Mouse (Mus musculus) monocyte, adult 2 months (primary cell): ENCODE data around the gene Hmcn2.

Experiments
- DNase-seq, 2 experiments: peaks; one replicate each; pipeline ENCODE4 v3.0.0; 2022; ENCODE audit warnings: low spot score in 2 of 2, low read depth in 1 of 2

Hmcn2 gene

GRCm38 (mm10) chr2:31304801-31305665 is 9.2 kb upstream of the Hmcn2 start:
- DNase-seq, result no peak

- no peak for DNase-seq
Measured at GRCm38 (mm10) chr2:31305684-31306083, 8.5 kb upstream of the Hmcn2 start.

GRCm38 (mm10) chr2:31308257-31308656 is 6.0 kb upstream of the Hmcn2 start:
- DNase-seq, result no peak

DNA sequence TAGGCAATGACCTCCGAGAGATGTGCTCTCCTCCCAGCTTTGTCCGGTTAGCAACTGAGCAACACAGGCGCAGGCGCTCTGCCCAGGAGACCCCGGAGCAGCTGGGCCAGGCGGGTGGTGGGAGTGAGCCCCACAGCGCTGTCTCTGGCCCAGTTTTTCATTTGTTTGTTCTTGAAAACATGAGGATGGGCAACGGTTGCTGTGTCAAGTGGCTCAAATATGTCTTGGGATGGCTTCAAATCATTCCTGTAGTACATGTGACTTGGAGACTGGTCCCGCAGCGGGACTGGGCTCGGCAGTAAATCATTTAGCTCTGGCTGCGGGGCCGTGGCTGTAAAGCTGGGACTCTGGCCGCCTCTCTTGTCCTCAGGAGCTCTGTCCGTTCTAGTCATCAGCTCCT is 4.7 kb upstream of the Hmcn2 start:
- DNase-seq, result no peak

DNA sequence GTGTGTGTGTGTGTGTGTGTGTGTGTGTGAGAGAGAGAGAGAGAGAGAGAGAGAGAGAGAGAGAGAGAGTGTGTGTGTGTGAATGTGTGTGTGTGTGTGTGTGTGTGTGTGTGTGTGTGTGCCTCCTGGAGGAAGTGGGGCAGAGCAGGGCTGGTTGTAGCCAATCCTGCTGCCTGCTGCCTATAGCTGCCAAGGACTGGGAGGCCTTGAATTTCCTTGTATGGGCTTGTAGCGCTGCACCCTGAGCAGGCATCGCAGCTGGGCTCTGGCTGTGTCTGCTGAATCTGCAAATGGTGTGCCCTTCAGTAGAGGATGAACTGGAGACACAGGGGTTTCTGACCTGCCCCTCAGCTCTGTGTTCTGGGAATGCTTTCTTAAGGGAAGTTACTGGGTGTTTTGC is 3.9 kb downstream of the Hmcn2 start:
- DNase-seq, result no peak

GRCm38 (mm10) chr2:31319200-31319599 is 5.0 kb downstream of the Hmcn2 start:
- no peak for DNase-seq

- DNase-seq, result no peak
Measured at GRCm38 (mm10) chr2:31327186-31327585, 13.0 kb downstream of the Hmcn2 start.

GRCm38 (mm10) chr2:31337706-31338330 is 23.6 kb downstream of the Hmcn2 start:
- DNase-seq, result no peak

- DNase-seq, result no peak
Measured at GRCm38 (mm10) chr2:31339826-31340225, 25.6 kb downstream of the Hmcn2 start.

DNA sequence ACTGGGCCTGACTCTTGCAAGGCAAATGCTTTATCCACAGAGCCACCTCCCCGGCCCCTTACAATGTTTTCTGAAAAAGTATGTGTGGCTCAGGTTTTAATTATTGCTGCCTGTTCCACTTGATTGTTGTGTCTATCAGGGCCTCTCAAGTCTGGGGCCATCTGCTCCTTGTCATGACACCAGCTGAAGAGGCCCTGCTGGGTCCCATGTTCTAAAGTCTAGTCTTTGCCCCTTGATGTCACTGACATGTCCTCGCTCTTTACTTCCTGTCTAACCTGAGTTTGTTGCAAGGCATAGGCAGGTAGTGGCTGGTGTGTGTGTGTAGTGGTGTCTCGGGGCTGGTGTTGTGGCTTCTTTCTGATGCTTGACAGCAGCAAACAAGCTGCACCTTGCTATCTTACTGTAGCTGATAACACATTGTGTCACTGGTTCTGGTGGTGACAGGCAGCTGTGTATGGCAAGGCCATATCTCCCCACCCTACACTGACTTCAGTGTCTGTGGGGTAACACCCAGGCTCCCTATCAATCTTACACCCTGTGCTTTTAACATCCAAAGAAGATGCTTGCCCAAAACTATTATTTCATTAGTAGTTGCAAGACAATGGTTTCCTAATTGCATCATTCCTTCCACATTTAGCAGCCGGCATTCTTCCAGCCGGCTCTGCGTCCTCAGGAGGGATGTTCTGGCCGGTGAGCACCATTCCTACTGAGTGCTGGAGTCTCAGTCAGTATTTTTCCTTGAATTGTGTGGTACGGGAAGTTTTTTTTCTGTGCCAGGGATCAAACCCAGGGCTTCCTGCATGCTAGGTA is 27.7 kb downstream of the Hmcn2 start:
- DNase-seq, result no peak

DNA sequence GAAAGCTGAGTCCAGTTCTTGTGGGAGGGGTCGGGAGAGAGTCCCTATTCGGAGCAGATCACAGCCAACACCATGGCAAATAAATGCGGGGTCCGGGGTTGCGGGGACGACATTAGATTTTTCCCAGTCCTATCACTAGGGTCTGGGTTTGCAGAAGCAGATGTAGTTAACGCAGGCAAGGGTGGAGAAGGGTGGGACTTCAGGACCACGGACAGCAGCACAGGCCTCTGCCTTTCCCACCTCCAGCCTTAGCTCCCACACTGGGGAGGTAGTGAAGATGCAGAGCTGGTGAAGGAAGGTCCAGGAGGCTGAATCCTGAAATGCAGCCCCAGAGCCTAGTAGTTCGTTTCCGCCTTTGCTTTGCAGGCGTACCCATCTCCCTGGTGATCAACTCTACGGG is 31.9 kb downstream of the Hmcn2 start:
- DNase-seq, result no peak

DNA sequence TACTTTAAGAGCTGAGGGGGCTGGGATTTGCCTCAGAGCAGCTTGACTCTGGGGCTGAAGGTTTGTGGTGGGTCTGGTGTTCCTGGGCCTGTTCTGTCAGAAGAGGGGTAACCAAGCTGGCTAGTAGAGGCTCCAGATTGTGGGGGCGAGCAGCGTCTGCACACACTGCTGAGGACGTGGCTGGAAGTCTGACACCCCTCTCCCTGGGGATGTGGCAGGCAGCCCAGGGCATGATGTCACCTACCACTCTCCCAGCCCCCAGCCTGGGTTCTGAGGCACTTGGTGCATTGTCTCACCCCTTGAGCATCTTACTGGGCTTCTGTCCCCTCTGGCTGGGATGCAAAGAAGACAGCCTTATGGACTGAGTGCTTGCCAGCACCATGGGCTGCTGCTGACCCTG is 34.2 kb downstream of the Hmcn2 start:
- no peak for DNase-seq

DNA sequence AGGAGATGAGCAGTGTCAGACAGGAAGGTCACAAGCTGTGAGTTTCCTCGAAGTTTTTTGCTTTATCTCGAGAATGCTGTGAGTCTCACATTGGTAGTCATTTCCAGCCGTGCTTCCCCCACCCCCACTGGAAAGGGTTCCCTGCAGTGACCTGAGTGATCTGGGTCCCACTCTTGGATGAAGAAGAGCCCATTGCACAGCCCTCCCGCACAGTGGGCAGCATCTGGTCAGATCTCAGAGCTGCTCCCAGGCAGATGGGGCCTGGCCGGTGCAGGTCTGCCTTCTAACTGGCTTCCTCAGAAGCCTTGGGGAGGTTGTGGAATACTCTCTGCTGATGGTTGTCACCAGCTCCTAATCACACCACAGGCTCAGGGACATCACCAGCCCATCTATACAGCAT is 34.6 kb downstream of the Hmcn2 start:
- no peak for DNase-seq

- no peak for DNase-seq
Measured at GRCm38 (mm10) chr2:31356771-31357170, 42.6 kb downstream of the Hmcn2 start.

DNA sequence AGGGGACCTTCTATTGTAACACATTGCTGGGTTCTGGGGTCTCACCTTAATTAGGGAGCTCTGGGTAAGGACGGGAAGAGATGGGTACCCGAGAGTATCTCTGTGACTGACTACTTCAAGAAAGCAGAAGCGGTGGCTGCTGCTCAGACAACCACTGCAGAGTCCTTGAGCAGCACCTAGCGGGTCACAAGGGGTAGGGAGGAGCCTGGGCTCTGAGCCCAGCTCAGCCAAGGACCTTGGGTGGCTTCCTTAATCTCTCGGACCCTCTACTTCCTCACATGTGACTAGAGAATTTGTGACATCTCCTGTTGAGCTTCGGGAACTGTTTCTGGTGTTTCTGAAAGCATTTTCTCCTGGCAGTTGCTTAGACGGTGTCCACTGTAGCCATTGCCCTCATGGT is 45.1 kb downstream of the Hmcn2 start:
- no peak for DNase-seq

GRCm38 (mm10) chr2:31367186-31367585 is 53.0 kb downstream of the Hmcn2 start:
- DNase-seq, result no peak

- no peak for DNase-seq
Measured at GRCm38 (mm10) chr2:31371396-31371795, 57.2 kb downstream of the Hmcn2 start.

- no peak for DNase-seq
Measured at GRCm38 (mm10) chr2:31372186-31372585, 58.0 kb downstream of the Hmcn2 start.

GRCm38 (mm10) chr2:31374415-31374814 is 60.2 kb downstream of the Hmcn2 start:
- DNase-seq, result no peak

GRCm38 (mm10) chr2:31376057-31376456 is 61.8 kb downstream of the Hmcn2 start:
- DNase-seq, result no peak

DNA sequence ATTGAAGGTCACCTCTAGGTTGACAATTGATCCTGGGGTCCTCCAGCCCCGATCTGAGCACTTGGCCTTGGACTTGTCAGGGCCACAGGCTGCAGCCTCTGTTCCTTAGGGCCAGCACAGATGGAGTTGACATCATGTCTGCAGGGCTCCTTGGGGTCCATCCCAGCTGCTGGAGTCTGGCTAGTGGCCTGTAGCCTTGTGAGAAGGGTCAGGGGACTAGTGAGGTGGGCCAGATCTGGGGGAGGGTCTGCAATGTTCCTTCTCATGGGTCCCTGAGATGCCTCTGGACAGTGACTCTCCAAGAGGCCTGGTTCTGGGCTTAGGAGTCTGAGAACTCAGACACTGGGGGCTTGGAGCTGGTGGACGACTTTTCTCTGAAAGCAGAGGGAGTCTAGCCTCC is 63.3 kb downstream of the Hmcn2 start:
- DNase-seq, result no peak

- DNase-seq, result no peak
Measured at GRCm38 (mm10) chr2:31381292-31381846, 67.2 kb downstream of the Hmcn2 start.
